Mouse (Mus musculus) layer of hippocampus, adult 18-20 months (tissue): ENCODE data around the gene Mxra7. TPM values are rescaled to one million over a fixed set of nuclear protein-coding genes. Genes with fewer than 3 reads are reported as not detected.
"Not testable (repeated sequence)": the region's sequence is repeated elsewhere in the genome, so short reads cannot be mapped to it uniquely, and the experiment has no call there.

Experiments used
- DNase-seq, 2 experiments: peaks; one replicate each; pipeline ENCODE4 v3.0.0; 2022; ENCODE audit warnings: low spot score in 2 of 2
- long read RNA-seq: library from polyadenylated mRNA; stranded (forward); transcript quantifications from one replicate; pipeline ENCODE4 v2.0.0, GENCODE M21; 2021
- total RNA-seq, 2 experiments: library from RNA; stranded (reverse); gene quantifications; 2 replicates each; pipeline ENCODE4 v1.2.3; 2021

Gene Mxra7
- total RNA-seq, result 10 to 100 TPM; 21.1 to 21.5 TPM
- long read RNA-seq, transcript Mxra7-201 (4 exons, 2,063 nt), result major isoform, 6 of 14 reads
- long read RNA-seq, transcript Mxra7-202 (5 exons, 757 nt), result major isoform, 6 of 14 reads
- long read RNA-seq, partial matches to known transcripts, result 0 of 14 reads
- long read RNA-seq, other reads (novel, unspliced or antisense), result 1 of 14 reads

GRCm38 (mm10) chr11:116827534-116828165, at the start of gene Mxra7:
Mxra7 (minus strand) TSS chr11:116828046.
- peak; percentile 37 to 53 for DNase-seq

- DNase-seq, result peak; percentile 62 to 79
Observed at GRCm38 (mm10) chr11:116873987-116874386, 46.1 kb upstream of the Mxra7 start.

DNA sequence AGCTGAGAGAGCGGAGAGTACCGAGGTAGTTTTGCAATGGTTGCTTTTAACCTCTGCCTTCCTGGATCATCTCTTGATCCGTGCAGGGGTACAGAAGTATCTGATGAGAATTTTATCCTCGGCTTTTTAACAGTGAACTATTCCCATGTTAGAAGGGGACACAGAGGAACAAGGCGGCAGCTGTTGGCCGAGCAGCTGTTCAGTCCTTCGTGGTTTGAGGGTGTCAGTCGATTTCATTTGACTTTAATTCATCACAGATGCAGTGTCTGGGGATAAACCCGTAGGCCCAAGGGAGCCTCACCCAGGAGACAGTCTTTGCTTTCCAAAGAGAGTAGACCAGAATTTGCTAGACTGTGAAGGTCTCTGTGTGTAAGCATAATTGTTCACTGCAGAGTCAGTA, 43.7 kb upstream of the Mxra7 start:
- no peak for DNase-seq

DNA sequence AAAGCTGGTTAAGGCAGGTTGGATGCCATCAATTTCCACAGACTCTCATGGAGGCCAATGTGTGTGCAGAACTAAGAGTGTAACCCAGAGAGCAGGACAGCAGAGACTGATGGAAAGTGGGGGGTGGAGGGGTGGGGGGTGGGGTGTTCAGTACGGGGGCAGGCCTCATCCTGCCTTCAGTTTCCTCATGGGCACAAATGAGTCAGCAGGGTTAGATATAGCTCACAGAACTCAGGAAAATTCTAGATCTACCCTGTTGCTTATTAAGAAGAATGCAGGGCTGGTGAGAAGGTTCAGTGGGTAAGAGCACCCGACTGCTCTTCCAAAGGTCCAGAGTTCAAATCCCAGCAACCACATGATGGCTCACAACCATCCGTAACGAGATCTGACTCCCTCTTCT, 41.8 kb upstream of the Mxra7 start:
- DNase-seq, result no peak

- no peak for DNase-seq
Observed at GRCm38 (mm10) chr11:116869223-116869622, 41.4 kb upstream of the Mxra7 start.

DNA sequence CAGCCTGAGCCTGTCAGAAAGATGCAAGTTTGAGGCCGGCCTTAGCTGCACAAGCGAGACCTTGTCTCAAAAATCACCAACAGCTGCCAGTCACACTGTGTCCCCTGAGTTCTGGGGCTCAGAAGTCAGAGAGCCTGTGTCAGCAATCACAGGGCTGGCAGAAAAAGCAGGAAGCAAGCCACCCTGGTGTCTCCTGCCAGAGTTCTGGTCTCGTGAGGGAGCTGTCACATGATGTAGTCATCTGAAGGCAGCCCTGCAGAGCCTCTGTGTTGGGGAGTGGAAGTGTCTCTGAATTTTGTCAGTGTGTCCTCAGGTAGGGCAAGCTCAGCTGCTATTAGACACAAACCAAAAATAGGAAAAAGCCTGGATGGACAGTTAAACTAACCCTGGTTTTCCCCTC, 40.3 kb upstream of the Mxra7 start:
- peak in 1 of 2 experiments; percentile 30 for DNase-seq

- no peak for DNase-seq
Observed at GRCm38 (mm10) chr11:116865945-116866585, 38.2 kb upstream of the Mxra7 start.

DNA sequence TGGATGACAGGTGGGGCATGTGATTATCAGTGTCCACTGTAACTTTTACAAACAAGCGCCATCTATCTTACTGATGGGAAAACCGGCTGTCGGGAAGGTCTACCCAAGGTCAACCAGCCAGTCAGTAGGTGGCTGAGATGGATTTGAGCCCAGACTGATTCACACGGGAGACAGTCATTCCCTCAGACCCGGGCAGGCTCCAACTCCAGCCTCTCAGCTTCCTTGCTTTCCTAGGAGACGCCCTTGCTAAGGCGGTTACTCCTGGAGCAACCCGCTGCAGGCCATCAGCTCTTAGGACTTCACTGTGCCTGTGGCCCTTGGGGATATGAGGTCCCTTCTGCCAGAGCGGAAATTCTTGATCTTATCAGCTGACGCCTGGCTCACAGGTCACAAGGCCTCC, 36.6 kb upstream of the Mxra7 start:
- no peak for DNase-seq

DNA sequence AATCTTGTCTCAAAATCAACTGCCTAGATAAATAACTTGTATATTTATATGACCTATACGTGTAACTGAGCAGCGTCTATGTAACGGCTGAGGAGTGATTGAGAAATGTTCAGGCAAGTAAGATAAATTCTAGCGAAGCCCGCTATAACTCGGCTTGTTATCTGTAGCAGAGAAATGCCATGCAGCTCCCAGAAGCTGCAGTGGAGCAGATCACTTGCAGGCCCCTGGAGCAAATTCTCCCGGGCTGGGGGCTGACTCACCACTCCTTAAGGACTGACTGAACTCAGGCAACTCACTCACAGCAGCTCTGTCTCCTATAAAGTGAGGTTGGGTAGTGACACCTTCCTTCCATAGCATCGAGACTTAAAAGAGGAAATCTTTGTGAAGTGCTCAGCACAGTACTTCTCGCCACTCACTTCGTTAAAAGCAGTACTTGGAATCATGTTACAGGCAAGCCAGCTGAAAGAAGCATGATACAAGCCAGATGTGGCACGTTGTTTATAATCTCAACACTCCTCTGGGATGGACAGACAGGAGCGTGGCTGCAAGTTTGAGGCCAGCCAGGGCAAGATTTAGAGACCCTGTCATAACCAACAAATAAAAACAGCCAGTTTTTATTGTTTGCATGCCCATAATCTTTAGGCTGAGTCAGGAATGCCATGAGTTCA, 29.5 kb upstream of the Mxra7 start:
- DNase-seq, result no peak

- DNase-seq, result no peak
Observed at GRCm38 (mm10) chr11:116854279-116854678, 26.4 kb upstream of the Mxra7 start.

GRCm38 (mm10) chr11:116853512-116853928, 25.7 kb upstream of the Mxra7 start:
- peak; percentile 96 to 99 for DNase-seq

- DNase-seq, result peak; percentile 96 to 98
Observed at GRCm38 (mm10) chr11:116852891-116853511, 25.2 kb upstream of the Mxra7 start, which contains the start of gene Srsf2. Srsf2 (minus strand) TSS chr11:116853094.

DNA sequence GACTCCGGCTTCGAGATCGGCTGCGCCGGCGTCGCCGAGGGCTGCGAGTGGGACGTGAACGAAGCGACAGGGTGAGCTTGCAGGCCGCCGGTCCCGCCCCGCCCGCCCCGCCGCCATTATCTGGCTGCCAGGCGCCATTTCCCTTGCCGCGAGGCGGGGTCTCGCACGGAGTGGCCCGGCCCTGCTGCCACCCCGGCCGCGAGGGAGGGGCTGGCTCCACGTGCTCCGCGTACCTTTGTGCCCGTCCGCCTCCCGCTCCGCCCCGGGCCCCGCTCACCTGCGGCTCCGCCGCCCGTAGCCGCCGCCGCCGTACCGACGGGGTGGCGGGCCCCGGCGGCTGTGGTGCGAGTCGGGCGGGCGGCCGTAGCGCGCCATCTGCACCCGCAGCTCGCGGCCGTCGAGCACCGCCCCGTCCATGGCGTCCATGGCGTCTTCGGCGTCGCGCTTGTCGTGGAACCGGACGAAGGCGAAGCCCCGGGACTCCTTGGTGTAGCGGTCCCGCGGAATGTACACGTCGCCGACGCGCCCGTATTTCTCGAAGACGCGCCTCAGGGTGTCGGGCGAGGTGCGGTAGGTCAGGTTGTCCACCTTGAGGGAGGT, 24.5 kb upstream of the Mxra7 start, which contains the start of gene Mfsd11:
TSS of gene Mfsd11 (plus strand) at position 150 of the 600 bp plus-strand sequence.
- DNase-seq, result peak; percentile 69 to 81

GRCm38 (mm10) chr11:116851576-116852290, 23.9 kb upstream of the Mxra7 start:
- DNase-seq, result no peak

- DNase-seq, result no peak
Observed at GRCm38 (mm10) chr11:116850833-116851477, 23.1 kb upstream of the Mxra7 start.

DNA sequence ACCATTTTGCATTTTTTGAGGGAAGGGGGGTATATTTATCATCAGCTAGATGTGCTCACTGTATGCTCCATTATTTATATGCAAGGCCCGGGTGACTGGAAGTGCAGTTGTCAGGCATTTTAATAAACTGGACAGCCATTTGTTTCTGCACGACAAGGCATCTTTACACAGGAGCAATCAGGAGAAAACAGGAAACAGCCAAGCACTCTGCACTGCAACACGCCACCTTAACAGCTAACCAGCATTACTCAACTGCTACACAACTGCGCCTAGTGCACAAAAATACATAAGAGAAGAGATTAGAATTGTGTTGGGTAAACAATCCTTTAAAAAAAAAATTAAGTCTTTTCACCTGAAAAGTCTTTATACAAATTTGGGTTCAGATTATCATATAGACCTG, 22.2 kb upstream of the Mxra7 start:
- no peak for DNase-seq

- no peak for DNase-seq
Observed at GRCm38 (mm10) chr11:116849587-116849986, 21.7 kb upstream of the Mxra7 start.

DNA sequence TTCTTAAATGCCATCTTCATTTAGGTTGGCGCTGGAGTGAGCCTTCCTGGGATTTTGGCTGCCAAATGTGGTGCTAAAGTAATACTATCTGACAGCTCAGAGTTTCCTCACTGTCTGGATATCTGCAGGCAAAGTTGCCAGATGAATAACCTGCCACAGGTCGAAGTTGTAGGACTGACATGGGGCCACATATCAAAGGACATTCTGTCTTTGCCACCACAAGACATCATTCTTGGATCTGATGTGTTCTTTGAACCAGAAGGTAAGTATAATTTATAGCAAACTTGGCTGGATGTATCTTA, 21.0 kb upstream of the Mxra7 start:
- DNase-seq, result not testable (repeated sequence)

GRCm38 (mm10) chr11:116848086-116848876, 20.4 kb upstream of the Mxra7 start:
- no peak for DNase-seq
